Mouse (Mus musculus): ENCODE data around the gene Gli3.

GRCm38 (mm10) chr13:15457841-15458240 lies 5.2 kb upstream of the Gli3 start:
- no peak for TF ChIP-seq CTCF (IDR thresholded peaks at IDR 0.05; ENCODE audit: control insufficient read depth, insufficient read depth, insufficient read length)
- no peak for TF ChIP-seq MAX (IDR thresholded peaks at IDR 0.05)
- no peak for TF ChIP-seq MYOD1 (IDR thresholded peaks at IDR 0.05; ENCODE audit: control insufficient read depth, insufficient read length, low read depth)
- no peak for TF ChIP-seq CEBPB (IDR thresholded peaks at IDR 0.05; ENCODE audit: low read depth)
- no peak for TF ChIP-seq USF1 (IDR thresholded peaks at IDR 0.05; ENCODE audit: low read depth)
- no peak for TF ChIP-seq MYOG (IDR thresholded peaks at IDR 0.05; ENCODE audit: control insufficient read depth, extremely low read depth, insufficient read length)
- TF ChIP-seq FOSL1 (IDR thresholded peaks at IDR 0.05; ENCODE audit: insufficient read depth, low read length, poor library complexity, severe bottlenecking), result no peak
